Mouse (Mus musculus) adrenal gland, postnatal 10 days (tissue): ENCODE measurements around the gene Maats1. TPM values are rescaled to one million over a fixed set of nuclear protein-coding genes. Genes with fewer than 3 reads are reported as not detected.
"Not testable (repeated sequence)": the region's sequence is repeated elsewhere in the genome, so short reads cannot be mapped to it uniquely, and the experiment has no call there.

Experiments
- DNase-seq: peaks from one replicate; pipeline ENCODE4 v3.0.0; 2021; ENCODE audit warnings: mixed read lengths
- total RNA-seq, 2 experiments: library from RNA; stranded (reverse); gene quantifications; 2 replicates each; pipeline ENCODE4 v1.2.3; 2021

Gene Maats1
- total RNA-seq, 2 experiments from 2014 or later = 0.42 to 0.51 TPM

GRCm38 (mm10) chr16:38348217-38348761 lies 6.3 kb upstream of the Maats1 start:
- DNase-seq = no peak

DNA sequence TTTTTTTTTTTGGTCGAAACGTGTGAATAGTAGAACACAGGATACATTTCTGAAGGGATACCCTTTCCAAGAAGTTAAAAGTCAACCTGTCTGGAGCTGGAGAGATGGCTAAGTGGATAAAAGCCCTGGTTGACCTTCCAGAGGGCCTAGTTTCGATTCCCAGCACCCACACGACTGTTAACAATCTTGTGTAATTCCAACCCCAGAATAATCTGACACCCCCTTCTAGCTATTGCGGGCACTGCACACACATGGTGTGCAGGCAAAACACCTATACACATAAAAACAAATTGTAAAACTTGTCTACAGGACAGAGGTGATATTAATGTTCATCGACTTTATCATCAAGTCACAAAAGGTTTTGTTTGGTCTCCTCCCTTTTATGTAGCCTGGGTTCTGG lies 5.6 kb upstream of the Maats1 start:
- DNase-seq = no peak

DNA sequence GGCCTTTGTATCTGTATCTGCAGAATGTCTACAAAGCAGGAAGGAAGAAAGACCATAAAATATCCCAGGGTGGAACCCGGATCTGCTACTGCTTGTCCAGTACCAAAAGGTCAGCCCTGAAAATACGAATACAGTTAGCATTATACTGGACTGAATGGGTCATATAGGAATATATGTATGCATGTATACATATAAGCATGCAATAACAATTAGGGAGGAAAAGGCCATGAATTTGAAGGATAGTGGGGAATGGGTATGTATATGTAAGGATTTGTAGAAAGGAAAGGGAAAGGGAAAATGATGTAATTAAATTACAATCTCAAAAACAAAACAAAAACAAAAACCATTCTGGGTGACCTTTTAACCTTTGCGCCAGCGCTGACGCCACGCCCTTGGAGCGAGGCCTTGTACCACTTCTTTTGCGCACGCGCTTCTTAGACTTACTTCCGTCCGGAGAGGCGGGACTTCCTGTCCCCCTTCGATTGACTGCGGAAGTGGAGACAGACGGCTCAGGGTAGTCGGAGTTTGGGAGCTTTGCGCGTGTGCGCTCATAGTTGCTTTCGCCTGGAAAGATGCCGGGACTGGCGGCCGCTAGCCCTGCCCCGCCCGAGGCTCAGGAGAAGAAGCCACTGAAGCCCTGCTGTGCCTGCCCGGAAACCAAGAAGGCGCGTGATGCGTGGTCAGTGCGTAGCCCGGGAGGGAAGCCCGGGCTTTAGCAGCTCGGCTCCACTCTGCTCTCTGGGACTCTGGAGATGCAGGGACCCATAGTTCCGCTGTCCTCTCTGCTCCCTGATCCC lies 4.8 kb upstream of the Maats1 start, which contains the start of the genes Cox17 and Gm21987:
Gene Cox17, plus strand, starts transcription at position 463 of the 797 bp plus-strand sequence.
Gene Gm21987, plus strand, starts transcription at position 512 of the 797 bp plus-strand sequence.
- peak; percentile 93 for DNase-seq

- DNase-seq = no peak
Observed at GRCm38 (mm10) chr16:38344941-38345725, 3.2 kb upstream of the Maats1 start.

GRCm38 (mm10) chr16:38338077-38338476 lies 3.9 kb downstream of the Maats1 start:
- DNase-seq = not testable (repeated sequence)

GRCm38 (mm10) chr16:38334431-38334830 lies 7.5 kb downstream of the Maats1 start:
- DNase-seq = no peak

DNA sequence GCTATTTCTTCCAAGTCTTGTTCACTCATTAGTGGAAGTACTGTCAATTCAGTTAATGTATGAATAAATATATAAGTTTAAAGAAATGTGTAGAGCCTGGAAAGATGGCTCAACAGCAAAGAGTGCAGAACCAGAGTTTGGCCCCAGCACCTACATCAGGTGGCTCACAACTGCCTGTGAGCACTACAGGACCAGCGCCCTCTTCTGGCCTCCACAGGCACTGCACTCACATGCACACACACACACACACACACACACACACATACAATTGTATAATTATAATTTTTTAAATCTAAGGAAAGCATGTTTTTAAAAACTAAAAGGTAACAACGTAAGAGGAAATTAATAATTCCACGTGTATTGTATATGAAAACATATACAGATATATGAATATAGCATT lies 12.6 kb downstream of the Maats1 start:
- DNase-seq = no peak

GRCm38 (mm10) chr16:38326778-38327397 lies 15.1 kb downstream of the Maats1 start:
- no peak for DNase-seq

DNA sequence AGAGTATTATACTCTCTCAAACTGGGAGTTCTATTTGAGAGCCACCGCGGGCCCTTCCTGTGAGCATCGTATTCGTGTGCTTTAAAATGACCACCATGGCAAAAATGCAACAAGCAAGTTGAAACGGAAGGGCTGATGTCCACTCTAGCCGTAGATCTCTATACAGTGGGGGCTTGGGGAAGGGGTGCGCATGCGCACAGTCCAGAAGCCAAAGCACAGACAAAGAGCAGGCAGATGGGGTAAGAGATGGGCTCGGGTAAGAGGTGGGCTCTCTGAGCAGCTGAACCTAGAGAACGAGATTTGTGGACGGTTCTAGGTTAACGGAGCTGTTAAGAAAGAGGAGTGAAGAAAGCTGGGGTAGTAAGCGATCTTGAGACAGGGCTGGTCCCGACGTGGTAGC lies 17.6 kb downstream of the Maats1 start:
- no peak for DNase-seq

DNA sequence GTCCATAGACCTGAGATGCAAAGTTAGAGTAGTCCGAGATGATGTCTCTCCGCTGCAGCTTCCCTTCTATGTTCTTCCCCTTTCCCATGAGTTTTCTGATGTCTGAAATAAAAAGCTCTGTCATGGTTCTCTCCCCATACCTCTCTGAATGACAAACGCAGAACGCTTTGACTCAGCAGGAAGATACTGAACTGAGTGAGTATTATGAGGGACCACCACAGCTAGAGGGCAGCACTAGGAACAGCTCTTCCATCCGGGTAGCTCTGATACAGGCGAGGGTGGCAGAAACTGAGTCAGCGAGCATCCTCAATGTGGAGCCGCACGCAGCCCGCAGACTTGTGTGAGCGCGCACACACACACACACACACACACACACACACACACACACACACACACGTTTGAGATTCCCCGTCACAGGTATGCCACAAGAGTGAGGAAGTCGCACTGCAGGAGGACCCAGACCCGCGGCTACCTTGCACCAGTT lies 20.4 kb downstream of the Maats1 start:
- DNase-seq = peak; percentile 55

- DNase-seq = no peak
Observed at GRCm38 (mm10) chr16:38319087-38319486, 22.9 kb downstream of the Maats1 start.

DNA sequence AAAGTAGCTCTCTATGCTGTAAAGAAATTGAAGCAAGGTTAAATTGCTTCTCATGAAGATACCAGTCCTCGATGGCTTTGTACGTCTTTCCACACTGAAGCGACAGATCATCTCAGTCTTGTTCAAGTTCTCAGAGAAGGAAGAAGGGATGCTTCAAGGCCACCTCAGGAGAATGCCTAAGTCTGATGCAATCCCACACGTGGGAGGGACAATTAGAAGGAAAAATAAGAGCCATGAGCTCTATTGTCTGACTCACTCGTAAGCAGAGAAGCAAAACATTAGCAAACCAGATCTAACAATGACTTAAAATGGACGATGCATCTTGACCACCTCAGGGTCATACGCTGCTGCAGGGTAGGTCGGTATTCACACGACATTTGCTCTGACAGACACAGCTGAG lies 23.5 kb downstream of the Maats1 start:
- DNase-seq = no peak

DNA sequence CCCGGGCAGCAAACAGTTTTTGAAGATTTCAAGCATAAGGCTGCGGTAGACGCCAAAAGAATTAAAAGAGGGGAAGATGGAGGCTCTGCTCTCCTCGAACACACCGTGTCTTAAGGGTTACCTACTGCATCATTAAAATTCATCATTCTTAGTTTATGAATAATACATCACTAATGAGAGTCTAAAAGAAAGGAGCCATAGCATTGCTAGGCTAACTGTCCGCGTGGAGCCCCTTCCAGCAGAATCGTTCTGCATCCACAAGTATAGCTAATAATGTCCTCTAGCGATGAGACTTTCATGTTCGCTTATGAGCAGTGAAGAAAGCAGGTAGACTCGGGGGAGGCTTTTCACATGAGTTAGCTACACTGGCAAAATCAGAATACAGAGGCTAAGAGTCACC lies 33.7 kb downstream of the Maats1 start:
- DNase-seq = no peak

DNA sequence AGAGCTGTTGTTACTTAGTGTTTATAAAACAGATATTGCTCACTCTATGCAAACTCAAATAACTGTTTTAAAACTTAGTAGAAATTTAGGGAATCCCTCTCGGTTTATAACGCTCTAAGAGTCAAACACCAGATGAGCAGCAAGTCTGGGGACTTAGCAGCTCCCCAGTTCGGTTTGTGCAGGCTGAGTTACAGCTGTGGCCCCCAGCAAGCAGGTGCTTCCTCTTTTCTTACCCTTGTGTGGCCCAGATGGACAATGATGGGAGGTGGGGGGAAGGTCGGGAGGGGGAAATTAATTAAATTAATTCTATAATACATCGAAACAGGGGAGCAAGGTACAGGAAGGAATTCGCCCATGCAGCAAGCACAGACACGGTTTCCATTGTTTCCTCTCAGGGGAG lies 34.3 kb downstream of the Maats1 start:
- DNase-seq = no peak

GRCm38 (mm10) chr16:38307221-38307605 lies 34.7 kb downstream of the Maats1 start:
- DNase-seq = no peak

- DNase-seq = peak; percentile 38
Observed at GRCm38 (mm10) chr16:38306571-38307220, 35.2 kb downstream of the Maats1 start.

DNA sequence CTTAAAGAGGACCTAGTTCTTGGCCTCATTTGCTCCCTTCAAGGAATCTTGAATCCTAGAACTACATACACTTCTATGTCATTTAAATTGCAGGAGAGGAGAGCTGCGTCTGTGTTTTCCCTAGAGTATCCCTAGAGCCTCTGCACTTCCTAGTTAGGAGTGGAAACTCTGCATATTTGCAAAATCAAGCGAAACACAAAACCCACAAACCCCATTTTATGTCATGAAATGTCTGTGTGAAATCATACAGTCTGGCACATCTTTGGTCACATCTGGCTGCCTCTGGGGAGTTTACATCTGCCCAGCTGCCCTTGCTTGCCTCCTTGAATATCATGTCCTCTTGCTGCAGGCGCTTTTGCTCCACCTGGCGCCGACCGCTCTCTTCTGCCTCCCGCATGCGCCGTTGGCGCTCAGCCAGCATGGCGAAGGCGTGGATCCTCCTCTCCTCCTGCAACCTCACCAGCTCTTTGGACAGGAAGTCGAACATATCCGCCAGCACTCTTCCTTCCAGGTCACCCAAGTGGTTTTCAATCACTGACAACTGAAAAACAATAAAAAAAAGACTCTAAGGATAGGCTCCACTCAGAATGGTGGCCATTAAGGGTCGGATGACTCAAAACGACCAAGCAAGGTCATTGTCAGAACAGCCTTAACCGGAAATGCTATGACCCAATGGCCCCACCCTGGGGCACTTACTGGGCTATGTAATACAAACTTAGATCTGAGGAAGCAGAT lies 37.3 kb downstream of the Maats1 start:
- DNase-seq = peak; percentile 66

DNA sequence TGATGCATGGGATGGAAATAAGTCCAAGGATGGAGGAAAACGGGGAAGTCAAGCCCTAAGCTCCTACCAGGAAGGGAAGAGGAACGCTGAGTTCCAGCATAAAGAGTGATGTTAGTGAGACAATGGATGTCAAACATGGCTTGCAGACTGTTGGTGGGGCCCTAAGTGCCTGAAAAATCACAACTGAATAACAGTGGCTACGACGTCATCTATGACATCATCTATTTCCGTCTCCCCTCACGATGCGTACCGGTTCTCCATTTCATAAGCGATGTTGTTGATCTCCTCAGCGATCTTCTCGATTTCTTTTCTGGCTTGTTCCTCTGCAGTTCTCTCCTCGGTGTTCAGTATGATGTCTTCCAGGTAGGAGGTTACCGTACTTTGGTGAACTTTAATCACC lies 39.6 kb downstream of the Maats1 start:
- no peak for DNase-seq

- DNase-seq = no peak
Observed at GRCm38 (mm10) chr16:38298410-38298809, 43.5 kb downstream of the Maats1 start.

DNA sequence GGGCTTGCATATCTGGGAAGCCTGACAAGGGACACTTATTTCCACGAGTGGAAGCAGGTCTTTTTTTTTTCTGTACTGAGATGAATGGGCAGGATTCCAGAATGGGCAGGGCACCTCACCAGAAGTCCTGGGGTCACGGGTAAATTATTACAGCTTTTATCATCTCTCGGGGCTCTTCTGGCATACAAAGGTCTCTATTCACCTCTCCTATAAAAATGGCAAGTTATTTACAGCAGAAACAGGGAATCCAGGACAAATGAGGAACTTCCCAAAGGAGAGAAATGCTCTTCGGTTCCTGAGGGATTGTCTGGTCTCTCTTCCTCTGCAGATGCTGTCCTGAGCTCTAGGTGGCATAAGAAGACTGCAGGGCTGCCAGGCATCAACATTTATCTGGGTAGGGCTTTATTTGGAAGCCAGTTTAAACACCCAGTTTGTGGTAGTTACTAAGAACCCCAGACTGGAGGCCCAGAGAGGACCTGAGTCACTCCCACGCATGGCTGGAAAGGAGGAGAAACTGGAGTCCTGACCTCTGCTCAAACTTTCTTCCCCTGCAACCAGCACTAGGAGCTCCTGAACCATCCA lies 46.5 kb downstream of the Maats1 start:
- DNase-seq = peak; percentile 24
